Mouse (Mus musculus) intestine, postnatal 0 days (tissue): ENCODE measurements around the gene Celsr1. TPM values are rescaled to one million over a fixed set of nuclear protein-coding genes. Genes with fewer than 3 reads are reported as not detected.
A peak's percentile ranks its signal among the peaks of the same experiment; 100 is the strongest.

ENCODE experiments used
- ATAC-seq: fragments of 200-750 bp; cut with Nextera tagmentation; 2 replicates; pipeline ENCODE4 v1.8.0; 2017; ENCODE audit warnings: mild to moderate bottlenecking, moderate TSS enrichment, moderate library complexity
- H3K27ac ChIP-seq: fragments of 300-500 bp; sonication (generic); 2 replicates; pipeline ENCODE4 v1.5.1; 2014; ENCODE audit warnings: mild to moderate bottlenecking, low read depth, low read length, moderate library complexity
- H3K27me3 ChIP-seq: fragments of 300-500 bp; sonication (generic); replicated peaks from 2 replicates; pipeline ENCODE4 v1.6.1; 2014; ENCODE audit warnings: low read length, mixed read lengths; ENCODE audit not compliant: control insufficient read depth, insufficient read depth
- H3K36me3 ChIP-seq: fragments of 300-500 bp; sonication (generic); 2 replicates; pipeline ENCODE4 v1.6.1; 2014; ENCODE audit warnings: mild to moderate bottlenecking, moderate library complexity; ENCODE audit not compliant: control insufficient read depth, insufficient read depth
- H3K4me1 ChIP-seq: fragments of 300-500 bp; sonication (generic); replicated peaks from 2 replicates; pipeline ENCODE4 v1.6.1; 2014; ENCODE audit warnings: antibody characterized with exemption, low read length, mixed read lengths; ENCODE audit not compliant: control insufficient read depth, insufficient read depth
- H3K4me2 ChIP-seq: fragments of 300-500 bp; sonication (generic); replicated peaks from 2 replicates; pipeline ENCODE4 v1.6.1; 2014; ENCODE audit warnings: low read depth, mild to moderate bottlenecking, moderate library complexity
- H3K4me3 ChIP-seq: fragments of 300-500 bp; sonication (generic); 2 replicates; pipeline ENCODE4 v1.5.1; 2014; ENCODE audit warnings: low read depth, low read length
- H3K9ac ChIP-seq: fragments of 300-500 bp; sonication (generic); 2 replicates; pipeline ENCODE4 v1.6.1; 2014; ENCODE audit warnings: mild to moderate bottlenecking, low read depth, low read length
- H3K9me3 ChIP-seq: fragments of 300-500 bp; sonication (generic); 2 replicates; pipeline ENCODE4 v1.6.1; 2016; ENCODE audit warnings: mixed run types; ENCODE audit not compliant: control insufficient read depth
- CTCF ChIP-seq: sonication (generic); IDR thresholded peaks from 2 replicates; pipeline ENCODE4 v1.5.1; 2016; ENCODE audit warnings: low read depth, mild to moderate bottlenecking, control low read depth, antibody characterized with exemption, moderate library complexity
- WGBS: fragments of 180-500 bp; shearing (Covaris S2); extraction: QIAGEN DNeasy Blood & Tissue Kit; methylation state at CpG from one replicate; pipeline ENCODE4 v1.1.7; 2014; 5-methylcytosine and 5-hydroxymethylcytosine counted together
- polyA plus RNA-seq: library from polyadenylated mRNA; unstranded; fragments of >200 nt; fragmentation: Nextera tagmentation; extraction: Ambion mirVana; gene quantifications from 2 replicates; pipeline ENCODE4 v1.2.1, GENCODE M21; 2015

The Celsr1 gene
- polyA plus RNA-seq, 1 experiment from 2014 or later, result 0.39 TPM

DNA sequence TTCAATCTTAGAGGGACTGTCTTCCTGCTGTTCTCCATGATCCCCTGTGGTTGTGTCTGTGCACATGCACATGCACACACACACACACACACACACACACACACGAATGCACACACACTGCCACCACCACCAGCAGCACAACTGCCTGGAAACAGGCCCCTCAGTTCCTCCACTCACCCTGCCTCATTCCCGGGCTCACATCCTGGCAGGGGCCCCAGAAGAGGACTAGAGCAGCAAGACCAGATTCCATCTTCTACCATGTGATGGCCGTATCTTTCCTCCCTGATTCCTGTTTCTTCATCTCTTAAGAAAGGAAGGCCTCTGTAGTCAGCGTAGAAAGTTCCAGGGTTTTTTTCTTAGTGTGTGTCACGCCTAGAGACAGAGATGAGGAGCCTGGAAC, 45.9 kb upstream of the Celsr1 start:
- H3K4me3 ChIP-seq, result no peak overlapping the region
- WGBS, result 48% methylated on average over 5 of the region's 5 CpGs
- 0 out of 2 replicates have a peak overlapping the region, but pooled peaks have one; percentile 21 for H3K27ac ChIP-seq
- H3K27me3 ChIP-seq, result no peaks in the 10 kb centered on the region
- H3K4me2 ChIP-seq, result no peak overlapping the region
- no peak for ATAC-seq
- no peak for TF ChIP-seq CTCF
- no peak overlapping the region for H3K9ac ChIP-seq
- H3K36me3 ChIP-seq, result no peaks in the 10 kb centered on the region; the same call in 1 of the 2 replicates
- no peaks in the 10 kb centered on the region for H3K9me3 ChIP-seq
- H3K4me1 ChIP-seq, result peaks cover 14% of the 10 kb centered on the region; the same call in 1 of the 2 replicates

DNA sequence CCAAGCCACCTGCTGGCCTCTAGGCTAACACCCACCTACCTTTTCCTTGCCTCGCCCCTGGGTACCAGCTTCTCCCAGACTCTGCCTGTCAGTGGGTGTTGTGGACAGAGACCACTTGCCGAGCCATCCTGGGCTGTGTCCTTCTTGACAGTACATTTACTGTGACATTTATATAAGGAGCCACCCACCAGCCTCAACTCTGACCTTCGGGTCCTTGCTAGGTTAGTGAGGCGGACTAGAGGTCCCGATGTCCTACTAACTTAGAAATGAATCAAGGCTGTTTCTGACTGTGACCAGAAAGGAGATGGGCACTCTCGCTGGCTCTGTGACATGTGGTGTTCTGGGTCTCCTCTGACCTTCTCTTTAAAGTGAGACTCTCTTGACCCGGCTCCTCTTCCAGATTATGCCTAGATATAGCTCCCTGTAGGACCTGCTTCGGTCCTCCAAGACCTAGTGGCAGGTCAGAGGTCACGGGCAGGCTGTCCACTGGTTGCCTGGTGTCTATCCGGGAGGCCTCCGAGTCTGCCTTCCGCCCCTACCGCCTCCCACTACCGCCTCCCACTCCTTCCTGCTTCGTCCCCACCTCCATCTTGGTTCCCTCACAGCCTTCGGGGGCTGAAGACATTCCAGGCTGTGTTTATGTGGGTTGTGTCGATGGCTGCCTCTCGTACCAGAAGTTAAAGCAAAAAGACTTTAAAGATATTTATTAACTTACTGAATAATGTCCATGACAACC, 45.1 kb upstream of the Celsr1 start:
- Histone ChIP-seq H3K4me1 (peaks cover 14% of the 10 kb centered on the region; the same call in 1 of the 2 replicates), H3K27me3 (no peaks in the 10 kb centered on the region), H3K9ac (no peak overlapping the region), H3K4me2 (no peak overlapping the region), H3K36me3 (no peaks in the 10 kb centered on the region; the same call in 1 of the 2 replicates), H3K27ac (no peak overlapping the region), H3K4me3 (no peak overlapping the region), H3K9me3 (no peaks in the 10 kb centered on the region)
- TF ChIP-seq CTCF, result no peak
- WGBS, result 70% methylated on average over 18 of the region's 18 CpGs
- ATAC-seq, result no peak

DNA sequence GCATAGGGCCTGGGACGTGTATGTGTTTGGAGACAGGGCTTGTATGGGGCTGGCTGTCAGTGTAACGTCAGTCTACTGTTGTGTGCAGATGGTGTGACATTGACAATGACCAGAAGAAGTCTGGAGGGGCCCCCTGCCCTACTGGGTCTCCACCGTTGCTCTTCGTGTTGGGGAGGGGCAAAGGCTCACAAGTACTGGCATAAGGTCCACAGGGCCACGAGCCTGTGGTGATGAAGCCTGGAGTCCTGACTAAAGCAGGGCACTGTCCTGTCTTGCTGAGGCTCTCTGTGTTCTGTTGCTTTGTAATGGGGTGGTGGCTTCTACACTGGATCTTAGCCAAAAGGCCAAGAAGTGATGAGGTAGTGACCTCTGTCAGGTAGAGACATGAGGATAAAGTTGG, 44.4 kb upstream of the Celsr1 start:
- 43% methylated on average over 5 of the region's 5 CpGs for WGBS
- Histone ChIP-seq H3K36me3 (no peaks in the 10 kb centered on the region; the same call in 1 of the 2 replicates), H3K4me3 (no peak overlapping the region), H3K9ac (no peak overlapping the region), H3K4me2 (no peak overlapping the region), H3K4me1 (peaks cover 14% of the 10 kb centered on the region; the same call in 1 of the 2 replicates), H3K9me3 (no peaks in the 10 kb centered on the region), H3K27me3 (no peaks in the 10 kb centered on the region), H3K27ac (no peak overlapping the region)
- ATAC-seq, result no peak
- TF ChIP-seq CTCF, result no peak

DNA sequence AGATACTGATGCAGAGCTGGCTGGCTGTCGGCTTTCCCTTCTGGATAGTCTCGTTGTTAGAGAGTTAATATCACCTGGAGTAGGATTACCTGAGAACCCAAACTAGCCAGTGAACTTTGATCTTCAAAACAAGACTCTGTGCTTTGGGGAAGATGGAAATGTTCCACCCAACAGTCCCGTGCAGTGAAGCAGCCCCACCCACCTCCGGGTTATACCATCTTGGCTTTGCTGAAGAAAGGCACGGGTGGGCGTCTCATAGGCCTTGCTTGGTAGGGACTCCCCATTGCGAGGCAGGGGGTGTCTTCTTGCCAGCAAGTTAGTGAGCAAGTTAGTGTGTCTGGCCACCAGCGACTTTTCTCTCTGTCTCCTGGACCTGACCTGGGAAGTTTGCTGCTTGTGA, 42.8 kb upstream of the Celsr1 start:
- ATAC-seq, result no peak
- Histone ChIP-seq H3K4me3 (no peak overlapping the region), H3K27me3 (no peaks in the 10 kb centered on the region), H3K4me1 (peaks cover 10% of the 10 kb centered on the region; the same call in 1 of the 2 replicates), H3K27ac (peak overlapping the region; percentile 35; the same call in 1 of the 2 replicates), H3K9me3 (no peaks in the 10 kb centered on the region), H3K36me3 (no peaks in the 10 kb centered on the region), H3K9ac (no peak overlapping the region), H3K4me2 (peak overlapping the region; percentile 30)
- 51% methylated on average over 8 of the region's 8 CpGs for WGBS
- no peak for TF ChIP-seq CTCF

DNA sequence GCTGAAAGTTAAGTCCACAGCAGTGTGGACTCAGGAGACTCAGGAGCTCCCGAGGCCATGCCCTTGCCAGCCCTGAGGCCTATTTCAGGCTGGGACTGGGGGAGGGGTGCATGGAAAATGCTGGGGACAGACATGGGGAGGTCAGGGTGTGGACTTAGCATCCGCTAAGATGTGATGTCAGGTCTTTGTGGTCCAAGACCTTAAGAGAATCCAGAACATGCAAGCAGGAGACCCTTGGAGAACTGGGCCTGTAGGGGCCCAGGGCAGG, 42.4 kb upstream of the Celsr1 start:
- no peak for TF ChIP-seq CTCF
- Histone ChIP-seq H3K4me2 (peak overlapping the region; percentile 30), H3K4me3 (no peak overlapping the region), H3K4me1 (peaks cover 7% of the 10 kb centered on the region; the same call in 1 of the 2 replicates), H3K36me3 (no peaks in the 10 kb centered on the region), H3K9ac (no peak overlapping the region), H3K27ac (peak overlapping the region; percentile 35; the same call in 1 of the 2 replicates), H3K27me3 (no peaks in the 10 kb centered on the region), H3K9me3 (no peaks in the 10 kb centered on the region)
- 63% methylated on average over 2 of the region's 2 CpGs for WGBS
- ATAC-seq, result no peak

DNA sequence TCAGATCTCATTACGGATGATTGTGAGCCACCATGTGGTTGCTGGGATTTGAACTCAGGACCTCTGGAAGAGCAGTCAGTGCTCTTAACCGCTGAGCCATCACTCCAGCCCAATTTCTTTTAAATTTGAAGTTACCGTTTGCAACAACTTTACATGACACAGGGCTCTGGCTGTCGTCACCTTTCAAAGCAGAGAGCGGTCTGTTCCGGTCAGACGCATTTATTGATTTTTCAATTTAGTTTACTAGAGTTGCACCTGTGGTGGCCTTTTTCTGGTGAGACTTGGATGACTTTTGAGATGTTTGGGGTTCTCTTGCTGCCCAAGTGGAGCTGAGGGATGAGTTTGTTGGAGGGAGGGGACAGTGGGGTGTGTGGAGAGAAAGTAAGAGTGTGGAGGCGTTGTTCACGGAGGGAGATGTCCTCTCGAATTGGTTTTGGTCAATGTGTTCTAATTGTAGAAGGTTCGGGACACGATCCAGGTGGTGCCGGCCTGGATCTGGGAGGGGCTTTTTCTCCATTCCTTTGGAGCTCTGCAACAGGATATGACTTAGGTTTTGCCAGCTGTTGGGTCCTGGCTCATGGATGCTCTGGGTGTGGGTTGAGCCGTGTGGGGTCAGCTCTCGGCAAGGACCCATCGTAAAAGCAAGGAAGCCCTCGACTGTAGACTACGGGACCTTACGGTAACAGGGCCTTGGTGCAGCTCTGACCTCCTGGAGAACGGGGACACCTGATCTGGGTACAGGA, 41.9 kb upstream of the Celsr1 start:
- no peak overlapping the region for H3K4me3 ChIP-seq
- H3K9ac ChIP-seq, result no peak overlapping the region
- H3K27ac ChIP-seq, result 0 out of 2 replicates have a peak overlapping the region, but pooled peaks have one; percentile 35
- H3K4me2 ChIP-seq, result peak overlapping the region; percentile 30
- H3K4me1 ChIP-seq, result peaks cover 7% of the 10 kb centered on the region; the same call in 1 of the 2 replicates
- 71% methylated on average over 20 of the region's 20 CpGs for WGBS
- no peaks in the 10 kb centered on the region for H3K36me3 ChIP-seq
- no peaks in the 10 kb centered on the region for H3K27me3 ChIP-seq
- no peak for TF ChIP-seq CTCF
- H3K9me3 ChIP-seq, result no peaks in the 10 kb centered on the region
- no peak for ATAC-seq
